Comparison of ENCODE assay signal across 8 mouse cellular contexts in genomic region chr19:8967373-8967743, GRCm38 (mm10). TPM values are rescaled to one million over a fixed set of nuclear protein-coding genes. Genes with fewer than 3 reads are reported as not detected.
DNase-seq lines count a peak whose midpoint lies in the region; ATAC-seq and TF ChIP-seq lines count a peak whose summit lies in the region.

No protein-coding gene starts in this region.

- ATAC-seq in embryonic facial prominence, embryonic 12.5 days (ENCODE audit: insufficient number of reproducible peaks, insufficient read depth, low FRiP score, low TSS enrichment): no peak
- ATAC-seq in intestine, embryonic 16.5 days: no peak
- ATAC-seq in neural tube, embryonic 13.5 days (ENCODE audit: low read depth): peak; percentile 15
- ATAC-seq in CD4-positive, CD25-positive, alpha-beta regulatory T cell, adult 4 months: no peak

- no peaks in the 10 kb centered on the region for H3K9me3 ChIP-seq in embryonic facial prominence, embryonic 12.5 days
- no peaks in the 10 kb centered on the region for H3K9me3 ChIP-seq in intestine, embryonic 16.5 days (ENCODE audit: control insufficient read depth, low read length)
- no peaks in the 10 kb centered on the region for H3K9me3 ChIP-seq in neural tube, embryonic 13.5 days

- peaks cover 8% of the 10 kb centered on the region; the same call in 1 of the 2 replicates for H3K79me2 ChIP-seq in liver, adult 2 months (ENCODE audit: control insufficient read depth, insufficient read depth, low read length)

- no peak for TF ChIP-seq POLR2A in liver, adult 2 months (IDR thresholded peaks at IDR 0.05; ENCODE audit: extremely low read depth, insufficient read depth, low read length)

- peaks cover 48% of the 10 kb centered on the region for H3K36me3 ChIP-seq in liver, adult 2 months (ENCODE audit: control insufficient read depth, insufficient read depth, low read length)
- peaks cover 73% of the 10 kb centered on the region for H3K36me3 ChIP-seq in embryonic facial prominence, embryonic 12.5 days
- H3K36me3 ChIP-seq in intestine, embryonic 16.5 days (ENCODE audit: control insufficient read depth, insufficient read depth, low read length): peaks cover 31% of the 10 kb centered on the region
- H3K36me3 ChIP-seq in neural tube, embryonic 13.5 days: peaks cover 73% of the 10 kb centered on the region

- peak overlapping the region; percentile 84 for H3K4me2 ChIP-seq in embryonic facial prominence, embryonic 12.5 days (replicated peaks)
- H3K4me2 ChIP-seq in intestine, embryonic 16.5 days (ENCODE audit: low read depth, low read length): peak overlapping the region; percentile 86
- H3K4me2 ChIP-seq in neural tube, embryonic 13.5 days: peak overlapping the region; percentile 94

- intact Hi-C loops in left cerebral cortex, postnatal 25 days (cut with DNase I): loop anchor here (5.0 kb wide), 1 partner anchor 130 kb away; the partner anchor contains the start of genes Bscl2 and Gng3

- peak overlapping the region; percentile 74 for H3K4me3 ChIP-seq in liver, adult 2 months (ENCODE audit: insufficient read depth, low read depth, low read length)
- H3K4me3 ChIP-seq in embryonic facial prominence, embryonic 12.5 days: peak overlapping the region; percentile 73
- peak overlapping the region; percentile 66 for H3K4me3 ChIP-seq in intestine, embryonic 16.5 days (ENCODE audit: low read length)
- peak overlapping the region; percentile 84 for H3K4me3 ChIP-seq in neural tube, embryonic 13.5 days

- peak overlapping the region; percentile 89 for H3K9ac ChIP-seq in liver, adult 2 months (ENCODE audit: low read depth, low read length)
- peak overlapping the region; percentile 94 for H3K9ac ChIP-seq in embryonic facial prominence, embryonic 12.5 days
- H3K9ac ChIP-seq in intestine, embryonic 16.5 days (ENCODE audit: low read depth, low read length): peak overlapping the region; percentile 84
- peak overlapping the region; percentile 90 for H3K9ac ChIP-seq in neural tube, embryonic 13.5 days

- no peak for TF ChIP-seq CTCF in liver, adult 2 months (IDR thresholded peaks at IDR 0.05; ENCODE audit: low read depth, low read length)

- no peaks in the 10 kb centered on the region for H3K27me3 ChIP-seq in liver, adult 2 months (ENCODE audit: control insufficient read depth, insufficient read depth, low read length)
- no peaks in the 10 kb centered on the region for H3K27me3 ChIP-seq in embryonic facial prominence, embryonic 12.5 days
- H3K27me3 ChIP-seq in intestine, embryonic 16.5 days (replicated peaks; ENCODE audit: control insufficient read depth, insufficient read depth, low read length): no peaks in the 10 kb centered on the region
- H3K27me3 ChIP-seq in neural tube, embryonic 13.5 days: no peaks in the 10 kb centered on the region

- H3K4me1 ChIP-seq in liver, adult 2 months (ENCODE audit: control insufficient read depth, insufficient read depth, low read length): peaks cover 16% of the 10 kb centered on the region
- peaks cover 20% of the 10 kb centered on the region for H3K4me1 ChIP-seq in embryonic facial prominence, embryonic 12.5 days
- peaks cover 12% of the 10 kb centered on the region for H3K4me1 ChIP-seq in intestine, embryonic 16.5 days (ENCODE audit: control insufficient read depth, insufficient read depth, low read length)
- peaks cover 30% of the 10 kb centered on the region for H3K4me1 ChIP-seq in neural tube, embryonic 13.5 days (replicated peaks)

- under 1% methylated on average over 8 of the region's 8 CpGs for WGBS in liver, adult 2 months
- WGBS in embryonic facial prominence, embryonic 12.5 days: 1% methylated on average over 8 of the region's 8 CpGs
- WGBS in intestine, embryonic 16.5 days: 0% methylated on average over 8 of the region's 8 CpGs
- WGBS in neural tube, embryonic 13.5 days: under 1% methylated on average over 8 of the region's 8 CpGs

- H3K27ac ChIP-seq in liver, adult 2 months (replicated peaks; ENCODE audit: insufficient read depth, low read depth, low read length): peak overlapping the region; percentile 40
- H3K27ac ChIP-seq in embryonic facial prominence, embryonic 12.5 days: peak overlapping the region; percentile 94
- H3K27ac ChIP-seq in intestine, embryonic 16.5 days (ENCODE audit: low read length): peak overlapping the region; percentile 65
- peak overlapping the region; percentile 84 for H3K27ac ChIP-seq in neural tube, embryonic 13.5 days (replicated peaks)

- DNase-seq in liver, adult 2 months (ENCODE audit: extremely low read depth, low read depth, low spot score): no peak
- no peak for DNase-seq in liver
- DNase-seq in urinary bladder, postnatal 14 days (ENCODE audit: low spot score): no peak
- no peak for DNase-seq in left cerebral cortex, postnatal 25 days (ENCODE audit: low spot score in 2 of 2)

RNA-seq across cellular contexts. Expression of gene Eef1g, which starts 0.5 kb away (rescaled TPM):
- total RNA-seq in liver, adult 2 months (2014; rRNA removed): 101 and 117 TPM in 2 replicates
- polyA plus RNA-seq in liver, adult 2 months (2012; rRNA removed): 99.1 and 107 TPM in 2 replicates
- polyA plus RNA-seq in embryonic facial prominence, embryonic 12.5 days (2016; fragmentation: Nextera tagmentation; extraction: Ambion mirVana): 471 and 477 TPM in 2 replicates
- polyA plus RNA-seq in intestine, embryonic 16.5 days (2015; fragmentation: Nextera tagmentation; extraction: Ambion mirVana): 392 and 445 TPM in 2 replicates
- 323 and 328 TPM in 2 replicates for polyA plus RNA-seq in neural tube, embryonic 13.5 days (2015; fragmentation: Nextera tagmentation; extraction: Ambion mirVana)
- 100 to 1,000 TPM; 667 to 787 TPM for polyA plus RNA-seq in CD4-positive, CD25-positive, alpha-beta regulatory T cell, adult 4 months (2017; shearing (Covaris generic))
- total RNA-seq in left cerebral cortex, postnatal 25 days (2021): 100 to 1,000 TPM; 203 to 212 TPM

RNA-seq across cellular contexts. Expression of gene Tut1, which starts 13.7 kb away (rescaled TPM):
- total RNA-seq in liver, adult 2 months (2014; rRNA removed): 6.0 and 6.2 TPM in 2 replicates
- 9.6 and 14.6 TPM in 2 replicates for polyA plus RNA-seq in liver, adult 2 months (2012; rRNA removed)
- polyA plus RNA-seq in embryonic facial prominence, embryonic 12.5 days (2016; fragmentation: Nextera tagmentation; extraction: Ambion mirVana): 35.6 and 38.1 TPM in 2 replicates
- 30.1 and 31.7 TPM in 2 replicates for polyA plus RNA-seq in intestine, embryonic 16.5 days (2015; fragmentation: Nextera tagmentation; extraction: Ambion mirVana)
- polyA plus RNA-seq in neural tube, embryonic 13.5 days (2015; fragmentation: Nextera tagmentation; extraction: Ambion mirVana): 29.2 and 30.1 TPM in 2 replicates
- 10 to 100 TPM; 30.3 to 67.9 TPM for polyA plus RNA-seq in CD4-positive, CD25-positive, alpha-beta regulatory T cell, adult 4 months (2017; shearing (Covaris generic))
- total RNA-seq in left cerebral cortex, postnatal 25 days (2021): 10 to 100 TPM; 18.7 to 20.1 TPM

RNA-seq across cellular contexts. Expression of gene Ahnak, which starts 21.7 kb away (rescaled TPM):
- 10.3 and 10.9 TPM in 2 replicates for total RNA-seq in liver, adult 2 months (2014; rRNA removed)
- 0.90 and 1.2 TPM in 2 replicates for polyA plus RNA-seq in liver, adult 2 months (2012; rRNA removed)
- polyA plus RNA-seq in embryonic facial prominence, embryonic 12.5 days (2016; fragmentation: Nextera tagmentation; extraction: Ambion mirVana): 24.4 and 27.7 TPM in 2 replicates
- 16.5 and 20.8 TPM in 2 replicates for polyA plus RNA-seq in intestine, embryonic 16.5 days (2015; fragmentation: Nextera tagmentation; extraction: Ambion mirVana)
- 4.8 and 4.9 TPM in 2 replicates for polyA plus RNA-seq in neural tube, embryonic 13.5 days (2015; fragmentation: Nextera tagmentation; extraction: Ambion mirVana)
- polyA plus RNA-seq in CD4-positive, CD25-positive, alpha-beta regulatory T cell, adult 4 months (2017; shearing (Covaris generic)): 10 to 100 TPM; 45.2 to 48.9 TPM
- 10 to 100 TPM; 20.2 to 21.0 TPM for total RNA-seq in left cerebral cortex, postnatal 25 days (2021)

RNA-seq across cellular contexts. Expression of gene Mta2, which starts 25.7 kb away (rescaled TPM):
- 25.6 and 27.1 TPM in 2 replicates for total RNA-seq in liver, adult 2 months (2014; rRNA removed)
- polyA plus RNA-seq in liver, adult 2 months (2012; rRNA removed): 11.2 and 12.1 TPM in 2 replicates
- 202 and 211 TPM in 2 replicates for polyA plus RNA-seq in embryonic facial prominence, embryonic 12.5 days (2016; fragmentation: Nextera tagmentation; extraction: Ambion mirVana)
- polyA plus RNA-seq in intestine, embryonic 16.5 days (2015; fragmentation: Nextera tagmentation; extraction: Ambion mirVana): 119 and 130 TPM in 2 replicates
- 126 and 141 TPM in 2 replicates for polyA plus RNA-seq in neural tube, embryonic 13.5 days (2015; fragmentation: Nextera tagmentation; extraction: Ambion mirVana)
- 100 to 1,000 TPM in 1 of 2 experiments, 10 to 100 TPM in 1; 81.7 to 126 TPM for polyA plus RNA-seq in CD4-positive, CD25-positive, alpha-beta regulatory T cell, adult 4 months (2017; shearing (Covaris generic))
- total RNA-seq in left cerebral cortex, postnatal 25 days (2021): 10 to 100 TPM; 46.0 to 46.9 TPM

RNA-seq across cellular contexts. Expression of gene Eml3, which starts 38.0 kb away (rescaled TPM):
- 7.4 and 7.9 TPM in 2 replicates for total RNA-seq in liver, adult 2 months (2014; rRNA removed)
- polyA plus RNA-seq in liver, adult 2 months (2012; rRNA removed): 20.2 and 26.2 TPM in 2 replicates
- polyA plus RNA-seq in embryonic facial prominence, embryonic 12.5 days (2016; fragmentation: Nextera tagmentation; extraction: Ambion mirVana): 29.0 and 29.7 TPM in 2 replicates
- polyA plus RNA-seq in intestine, embryonic 16.5 days (2015; fragmentation: Nextera tagmentation; extraction: Ambion mirVana): 22.6 and 23.5 TPM in 2 replicates
- 11.8 and 12.2 TPM in 2 replicates for polyA plus RNA-seq in neural tube, embryonic 13.5 days (2015; fragmentation: Nextera tagmentation; extraction: Ambion mirVana)
- polyA plus RNA-seq in CD4-positive, CD25-positive, alpha-beta regulatory T cell, adult 4 months (2017; shearing (Covaris generic)): 10 to 100 TPM; 18.7 to 24.9 TPM
- total RNA-seq in left cerebral cortex, postnatal 25 days (2021): 1 to 10 TPM; 8.2 to 8.4 TPM

Comparison
In these comparisons a context has a peak if more than half of its experiments do, and no peak if none do; other contexts are left out.
1. H3K27ac ChIP-seq: peak in every context shown above with its lines; median percentile 94 in embryonic facial prominence, embryonic 12.5 days; 84 in neural tube, embryonic 13.5 days; 65 in intestine, embryonic 16.5 days; 40 in liver, adult 2 months.